Mouse (Mus musculus): ENCODE measurements around the gene Magi1. TPM values are rescaled to one million over a fixed set of nuclear protein-coding genes. Genes with fewer than 3 reads are reported as not detected.

The Magi1 gene
- polyA plus RNA-seq, 1 experiment from 2014 or later, result 17.1 TPM

GRCm38 (mm10) chr6:93739786-93740185 is 543.9 kb downstream of the Magi1 start:
- ATAC-seq (ENCODE audit: insufficient number of reproducible peaks, insufficient read depth, low FRiP score, low TSS enrichment, low read depth), result no peak
- peaks cover 12% of the 10 kb centered on the region for H3K36me3 ChIP-seq
- no peak overlapping the region for H3K4me3 ChIP-seq (replicated peaks)

GRCm38 (mm10) chr6:93737083-93737482 is 546.6 kb downstream of the Magi1 start:
- ATAC-seq (ENCODE audit: insufficient number of reproducible peaks, insufficient read depth, low FRiP score, low TSS enrichment, low read depth), result no peak
- H3K9me3 ChIP-seq, result no peaks in the 10 kb centered on the region
- H3K36me3 ChIP-seq, result peaks cover 5% of the 10 kb centered on the region; the same call in 1 of the 2 replicates
- no peaks in the 10 kb centered on the region for H3K27me3 ChIP-seq
- no peaks in the 10 kb centered on the region for H3K4me1 ChIP-seq (replicated peaks)
- no peak overlapping the region for H3K27ac ChIP-seq
- 95% methylated on average over 1 of the region's 1 CpGs for WGBS
- no peak overlapping the region for H3K9ac ChIP-seq (replicated peaks)
- H3K4me2 ChIP-seq, result no peak overlapping the region
- H3K4me3 ChIP-seq (replicated peaks), result no peak overlapping the region

More at GRCm38 (mm10) chr6:93739786-93740185, 543.9 kb downstream of the Magi1 start:
- Histone ChIP-seq H3K9me3 (no peaks in the 10 kb centered on the region), H3K4me2 (no peak overlapping the region), H3K9ac (replicated peaks) (no peak overlapping the region), H3K27me3 (no peaks in the 10 kb centered on the region), H3K27ac (no peak overlapping the region), H3K4me1 (replicated peaks) (no peaks in the 10 kb centered on the region)
- WGBS, result 95% methylated on average over 3 of the region's 3 CpGs

GRCm38 (mm10) chr6:93736071-93736470 is 547.6 kb downstream of the Magi1 start:
- H3K4me2 ChIP-seq, result no peak overlapping the region
- H3K9me3 ChIP-seq, result no peaks in the 10 kb centered on the region
- ATAC-seq (ENCODE audit: insufficient number of reproducible peaks, insufficient read depth, low FRiP score, low TSS enrichment, low read depth), result no peak
- H3K27me3 ChIP-seq, result no peaks in the 10 kb centered on the region
- H3K36me3 ChIP-seq, result peaks cover 5% of the 10 kb centered on the region; the same call in 1 of the 2 replicates
- no peak overlapping the region for H3K4me3 ChIP-seq (replicated peaks)
- H3K27ac ChIP-seq, result no peak overlapping the region
- WGBS, result 95% methylated on average over 3 of the region's 3 CpGs
- H3K4me1 ChIP-seq (replicated peaks), result 0 out of 2 replicates have a peak, but pooled peaks cover under 1% of the 10 kb centered on the region
- no peak overlapping the region for H3K9ac ChIP-seq (replicated peaks)

- no peak for ATAC-seq (ENCODE audit: insufficient number of reproducible peaks, insufficient read depth, low FRiP score, low TSS enrichment, low read depth)
- H3K4me3 ChIP-seq (replicated peaks), result no peak overlapping the region
- peaks cover 7% of the 10 kb centered on the region for H3K4me1 ChIP-seq (replicated peaks)
- H3K9ac ChIP-seq (replicated peaks), result no peak overlapping the region
- no peaks in the 10 kb centered on the region for H3K9me3 ChIP-seq
- H3K27me3 ChIP-seq, result no peaks in the 10 kb centered on the region
- no peak overlapping the region for H3K4me2 ChIP-seq
- no peak overlapping the region for H3K27ac ChIP-seq
- peaks cover 5% of the 10 kb centered on the region; the same call in 1 of the 2 replicates for H3K36me3 ChIP-seq
- WGBS, result 83% methylated on average over 6 of the region's 6 CpGs
Observed at GRCm38 (mm10) chr6:93733800-93734199, 549.9 kb downstream of the Magi1 start.

- no peak overlapping the region for H3K4me2 ChIP-seq
- H3K27me3 ChIP-seq, result no peaks in the 10 kb centered on the region
- H3K4me1 ChIP-seq (replicated peaks), result peaks cover 32% of the 10 kb centered on the region
- no peaks in the 10 kb centered on the region for H3K9me3 ChIP-seq
- 69% methylated on average over 8 of the region's 8 CpGs for WGBS
- H3K27ac ChIP-seq, result no peak overlapping the region
- no peak for ATAC-seq (ENCODE audit: insufficient number of reproducible peaks, insufficient read depth, low FRiP score, low TSS enrichment, low read depth)
- H3K9ac ChIP-seq (replicated peaks), result no peak overlapping the region
- H3K36me3 ChIP-seq, result no peaks in the 10 kb centered on the region
- H3K4me3 ChIP-seq (replicated peaks), result no peak overlapping the region
Observed at GRCm38 (mm10) chr6:93729702-93730101, 554.0 kb downstream of the Magi1 start.

GRCm38 (mm10) chr6:93728791-93729190 is 554.9 kb downstream of the Magi1 start:
- WGBS, result 86% methylated on average over 4 of the region's 4 CpGs
- no peak for ATAC-seq (ENCODE audit: insufficient number of reproducible peaks, insufficient read depth, low FRiP score, low TSS enrichment, low read depth)
- Histone ChIP-seq H3K27ac (no peak overlapping the region), H3K27me3 (no peaks in the 10 kb centered on the region), H3K9ac (replicated peaks) (no peak overlapping the region), H3K9me3 (no peaks in the 10 kb centered on the region), H3K4me3 (replicated peaks) (no peak overlapping the region), H3K4me1 (replicated peaks) (peaks cover 32% of the 10 kb centered on the region), H3K4me2 (no peak overlapping the region), H3K36me3 (no peaks in the 10 kb centered on the region)

- peaks cover 32% of the 10 kb centered on the region for H3K4me1 ChIP-seq (replicated peaks)
- H3K4me2 ChIP-seq, result no peak overlapping the region
- 35% methylated on average over 15 of the region's 15 CpGs for WGBS
Observed at GRCm38 (mm10) chr6:93727630-93728178, 556.0 kb downstream of the Magi1 start.

GRCm38 (mm10) chr6:93726829-93727455 is 556.8 kb downstream of the Magi1 start:
- Histone ChIP-seq H3K4me3 (replicated peaks) (no peak overlapping the region), H3K27ac (no peak overlapping the region), H3K4me1 (replicated peaks) (peaks cover 32% of the 10 kb centered on the region), H3K27me3 (no peaks in the 10 kb centered on the region), H3K36me3 (no peaks in the 10 kb centered on the region), H3K9ac (replicated peaks) (no peak overlapping the region), H3K9me3 (no peaks in the 10 kb centered on the region), H3K4me2 (no peak overlapping the region)
- 39% methylated on average over 7 of the region's 7 CpGs for WGBS
- no peak for ATAC-seq (ENCODE audit: insufficient number of reproducible peaks, insufficient read depth, low FRiP score, low TSS enrichment, low read depth)

More at GRCm38 (mm10) chr6:93727630-93728178, 556.0 kb downstream of the Magi1 start:
- no peak for ATAC-seq (ENCODE audit: insufficient number of reproducible peaks, insufficient read depth, low FRiP score, low TSS enrichment, low read depth)
- no peak overlapping the region for H3K4me3 ChIP-seq (replicated peaks)
- H3K9me3 ChIP-seq, result no peaks in the 10 kb centered on the region
- H3K27me3 ChIP-seq, result no peaks in the 10 kb centered on the region
- no peak overlapping the region for H3K27ac ChIP-seq
- H3K9ac ChIP-seq (replicated peaks), result no peak overlapping the region
- no peaks in the 10 kb centered on the region for H3K36me3 ChIP-seq

GRCm38 (mm10) chr6:93726121-93726520 is 557.6 kb downstream of the Magi1 start:
- ATAC-seq (ENCODE audit: insufficient number of reproducible peaks, insufficient read depth, low FRiP score, low TSS enrichment, low read depth), result no peak
- WGBS, result 83% methylated on average over 10 of the region's 10 CpGs
- H3K4me3 ChIP-seq (replicated peaks), result no peak overlapping the region
- no peaks in the 10 kb centered on the region for H3K9me3 ChIP-seq
- H3K36me3 ChIP-seq, result no peaks in the 10 kb centered on the region
- H3K4me2 ChIP-seq, result no peak overlapping the region
- H3K27ac ChIP-seq, result no peak overlapping the region
- peaks cover 34% of the 10 kb centered on the region for H3K4me1 ChIP-seq (replicated peaks)
- H3K9ac ChIP-seq (replicated peaks), result no peak overlapping the region
- no peaks in the 10 kb centered on the region for H3K27me3 ChIP-seq

- ATAC-seq (ENCODE audit: insufficient number of reproducible peaks, insufficient read depth, low FRiP score, low TSS enrichment, low read depth), result no peak
- no peak overlapping the region for H3K9ac ChIP-seq (replicated peaks)
- H3K4me3 ChIP-seq (replicated peaks), result no peak overlapping the region
- no peaks in the 10 kb centered on the region for H3K36me3 ChIP-seq
- H3K4me1 ChIP-seq (replicated peaks), result peaks cover 37% of the 10 kb centered on the region
- no peak overlapping the region for H3K27ac ChIP-seq
- H3K9me3 ChIP-seq, result no peaks in the 10 kb centered on the region
- no peaks in the 10 kb centered on the region for H3K27me3 ChIP-seq
- WGBS, result 72% methylated on average over 7 of the region's 7 CpGs
- no peak overlapping the region for H3K4me2 ChIP-seq
Observed at GRCm38 (mm10) chr6:93724749-93725148, 559.0 kb downstream of the Magi1 start.

- no peaks in the 10 kb centered on the region for H3K36me3 ChIP-seq
- no peak overlapping the region for H3K27ac ChIP-seq
- H3K9me3 ChIP-seq, result no peaks in the 10 kb centered on the region
- 51% methylated on average over 2 of the region's 2 CpGs for WGBS
- no peak overlapping the region for H3K9ac ChIP-seq (replicated peaks)
- ATAC-seq (ENCODE audit: insufficient number of reproducible peaks, insufficient read depth, low FRiP score, low TSS enrichment, low read depth), result no peak
- H3K4me2 ChIP-seq, result no peak overlapping the region
- no peaks in the 10 kb centered on the region for H3K27me3 ChIP-seq
- H3K4me1 ChIP-seq (replicated peaks), result peaks cover 41% of the 10 kb centered on the region
- no peak overlapping the region for H3K4me3 ChIP-seq (replicated peaks)
Observed at GRCm38 (mm10) chr6:93723226-93723625, 560.5 kb downstream of the Magi1 start.

- no peaks in the 10 kb centered on the region for H3K9me3 ChIP-seq
- H3K9ac ChIP-seq (replicated peaks), result no peak overlapping the region
- H3K4me1 ChIP-seq (replicated peaks), result peaks cover 55% of the 10 kb centered on the region
- H3K4me2 ChIP-seq, result no peak overlapping the region
- no peak overlapping the region for H3K27ac ChIP-seq
- ATAC-seq (ENCODE audit: insufficient number of reproducible peaks, insufficient read depth, low FRiP score, low TSS enrichment, low read depth), result no peak
- no peak overlapping the region for H3K4me3 ChIP-seq (replicated peaks)
- H3K36me3 ChIP-seq, result no peaks in the 10 kb centered on the region
- peaks cover 22% of the 10 kb centered on the region for H3K27me3 ChIP-seq
- 55% methylated on average over 4 of the region's 4 CpGs for WGBS
Observed at GRCm38 (mm10) chr6:93719532-93719931, 564.2 kb downstream of the Magi1 start.

Measured in limb, embryonic 12.5 days (tissue).